Mouse (Mus musculus) liver, embryonic 14.5 days (tissue): ENCODE results near the gene Phf24.

Experiments used
- CTCF ChIP-seq: IDR thresholded peaks from 2 replicates; pipeline ENCODE4 v1.5.1; 2016; ENCODE audit warnings: antibody characterized with exemption, low read depth, control low read depth
- EP300 ChIP-seq: IDR thresholded peaks from 2 replicates; pipeline ENCODE4 v1.6.1; 2016; ENCODE audit warnings: antibody characterized with exemption, low read depth

GRCm38 (mm10) chr4:42950065-42950558, 33.7 kb downstream of the Phf24 start:
- TF ChIP-seq CTCF = no peak
- no peak for TF ChIP-seq EP300
